Mouse (Mus musculus): ENCODE data around the gene Zfp729a. TPM values are rescaled to one million over a fixed set of nuclear protein-coding genes. Genes with fewer than 3 reads are reported as not detected.
A peak's percentile ranks its signal among the peaks of the same experiment; 100 is the strongest.
"Not testable (repeated sequence)": the region's sequence is repeated elsewhere in the genome, so short reads cannot be mapped to it uniquely, and the experiment has no call there.

Zfp729a gene
- 0.83 and 8.7 TPM in 2 replicates for polyA plus RNA-seq (2011; ENCODE audit: insufficient read depth, insufficient read length, low replicate concordance, missing spikeins)

DNA sequence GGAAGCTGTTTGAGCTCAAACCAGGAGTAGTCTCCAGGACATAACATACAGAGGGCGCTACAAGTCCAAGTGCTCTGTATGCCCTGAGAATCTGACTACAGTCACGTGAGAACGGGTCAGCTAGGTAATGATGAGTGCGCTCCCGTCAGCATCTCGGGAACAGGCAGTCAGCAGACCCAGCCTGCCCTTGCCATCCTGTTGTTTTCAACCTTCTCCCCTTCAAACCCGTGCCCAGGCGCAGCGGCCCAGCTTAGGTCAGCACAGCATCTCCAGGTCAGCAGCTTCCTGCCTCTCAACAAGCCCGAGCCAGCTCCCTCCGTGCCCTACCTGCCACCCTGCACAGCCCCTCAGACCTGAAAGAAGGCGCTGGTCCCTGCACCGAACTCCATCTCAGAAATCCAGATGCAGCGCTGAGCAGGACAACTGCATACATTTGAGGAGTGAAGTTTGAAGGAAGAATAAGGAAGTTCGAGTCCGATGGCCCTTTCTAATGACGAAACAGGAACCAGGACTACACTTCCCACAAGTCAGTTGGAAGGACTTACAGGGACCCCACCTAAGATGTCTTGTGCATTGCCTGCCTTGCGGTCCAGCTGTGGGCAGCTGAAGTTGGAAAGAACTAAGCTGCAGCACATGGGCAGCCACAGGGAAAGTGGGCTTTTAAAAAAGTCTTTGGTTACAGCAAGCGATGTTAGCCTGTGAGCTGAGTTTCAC, at the start of gene Zfp729a, which contains the start of gene Gm49345:
TSS of gene Zfp729a (minus strand) at position 498 of the 714 bp plus-strand sequence.
TSS of gene Gm49345 (minus strand) at position 476 of the 714 bp plus-strand sequence.
- Histone ChIP-seq H3K4me3 (replicated peaks; ENCODE audit: control insufficient read depth, low read depth, low read length) (peak within 1 kb of the TSS; percentile 90), H3K27ac (ENCODE audit: control insufficient read depth, insufficient read depth, low read depth, low read length, poor library complexity) (peak within 1 kb of the TSS; percentile 54), H3K4me1 (ENCODE audit: control insufficient read depth, insufficient read depth, low read length) (no peaks in the 10 kb centered on the region; the same call in 1 of the 2 replicates)
- 1% methylated on average over 19 of the region's 19 CpGs for whole genome bisulfite sequencing
- TF ChIP-seq POLR2A (IDR thresholded peaks at IDR 0.05; ENCODE audit: borderline replicate concordance, control insufficient read depth, low read depth, low read length) = peak; percentile 37; the same call in 1 of the 2 replicates
- peak; percentile 16; the same call in 1 of the 2 replicates for TF ChIP-seq CTCF (IDR thresholded peaks at IDR 0.05; ENCODE audit: control insufficient read depth, insufficient read depth, low read length)

DNA sequence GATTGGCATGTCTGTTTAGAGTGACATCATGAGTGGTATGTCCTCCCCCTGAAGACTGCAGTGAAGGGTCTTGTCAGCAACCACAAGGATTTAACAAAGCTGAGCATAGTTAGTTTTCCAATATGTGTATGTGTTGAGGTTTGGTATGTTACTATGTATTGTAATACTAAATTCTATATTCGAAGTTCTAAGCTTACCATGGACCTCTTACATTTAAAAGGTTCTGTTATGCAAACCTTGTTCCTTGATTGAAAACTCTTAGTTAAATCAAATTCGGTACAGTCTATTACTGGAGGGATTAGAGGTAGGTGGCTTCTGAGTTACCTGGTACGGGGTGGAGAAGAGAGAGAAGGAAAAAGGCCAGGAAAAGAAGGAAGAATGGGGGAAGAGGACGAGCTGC, 49.4 kb upstream of the Zfp729a start, which contains the start of gene Zfp738:
TSS of gene Zfp738 (minus strand) at position 101 of the 400 bp plus-strand sequence.
- no peak within 1 kb of the TSS for H3K4me3 ChIP-seq (replicated peaks; ENCODE audit: control insufficient read depth, low read depth, low read length)
- 73% methylated on average over 4 of the region's 4 CpGs for WGBS
- H3K4me1 ChIP-seq (ENCODE audit: control insufficient read depth, insufficient read depth, low read length) = no peaks in the 10 kb centered on the region
- TF ChIP-seq CTCF (IDR thresholded peaks at IDR 0.05; ENCODE audit: control insufficient read depth, insufficient read depth, low read length) (no peak), POLR2A (IDR thresholded peaks at IDR 0.05; ENCODE audit: borderline replicate concordance, control insufficient read depth, low read depth, low read length) (no peak)
- no peak within 1 kb of the TSS for H3K27ac ChIP-seq (ENCODE audit: control insufficient read depth, insufficient read depth, low read depth, low read length, poor library complexity)

DNA sequence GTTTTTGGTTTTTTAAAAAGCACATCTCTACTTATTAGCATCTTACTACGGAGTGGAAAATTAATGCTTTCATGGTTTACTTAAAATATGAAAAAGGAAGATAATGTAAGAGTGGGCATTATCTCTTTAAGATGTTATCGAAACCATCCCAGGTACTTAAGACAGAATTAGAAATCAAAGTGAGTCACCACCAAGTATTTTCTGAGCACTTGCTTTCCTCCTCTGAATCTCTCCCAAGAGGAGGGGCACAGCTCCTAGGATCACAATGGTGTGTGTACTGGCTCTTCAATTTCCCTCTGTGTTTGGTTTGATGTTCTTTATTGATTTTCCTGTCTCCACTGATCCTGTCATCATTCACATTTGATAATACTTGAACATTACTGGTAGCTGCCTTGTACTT, 46.2 kb upstream of the Zfp729a start:
- 48% methylated on average over 2 of the region's 2 CpGs for WGBS
- not testable (repeated sequence) for H3K4me3 ChIP-seq (replicated peaks; ENCODE audit: control insufficient read depth, low read depth, low read length); H3K27ac ChIP-seq (ENCODE audit: control insufficient read depth, insufficient read depth, low read depth, low read length, poor library complexity); H3K4me1 ChIP-seq (ENCODE audit: control insufficient read depth, insufficient read depth, low read length)

DNA sequence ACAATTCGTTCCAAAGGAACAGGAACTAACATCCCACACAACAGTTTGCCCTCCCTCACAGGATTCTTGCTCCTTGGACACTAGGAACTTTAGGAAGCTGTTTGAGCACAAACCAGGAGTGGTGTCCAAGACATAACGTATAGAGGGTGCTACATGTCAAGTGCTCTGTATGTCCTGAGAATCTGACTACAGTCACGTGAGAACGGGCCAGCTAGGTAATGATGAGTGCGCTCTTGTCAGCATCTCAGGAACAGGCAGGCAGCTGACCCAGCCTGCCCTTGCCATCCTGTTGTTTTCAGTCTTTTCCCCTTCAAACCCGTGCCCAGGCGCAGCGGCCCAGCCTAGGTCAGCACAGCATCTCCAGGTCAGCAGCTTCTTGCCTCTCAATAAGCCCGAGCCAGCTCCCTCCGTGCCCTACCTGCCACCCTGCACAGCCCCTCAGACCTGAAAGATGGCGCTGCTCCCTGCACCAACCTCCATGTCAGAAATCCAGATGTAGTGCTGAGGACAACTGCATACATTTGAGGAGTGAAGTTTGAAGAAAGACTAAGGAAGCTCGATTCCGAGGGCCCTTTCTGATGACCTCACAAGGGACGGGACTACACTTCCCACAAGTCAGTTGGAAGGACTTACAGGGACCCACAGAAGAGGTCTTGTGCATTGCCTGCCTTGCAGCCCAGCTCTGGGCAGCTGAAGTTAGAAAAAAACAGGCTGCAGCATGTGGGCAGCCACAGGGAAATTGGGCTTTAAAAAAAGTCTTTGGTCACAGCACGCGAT, 45.6 kb upstream of the Zfp729a start:
- not testable (repeated sequence) for H3K4me1 ChIP-seq (ENCODE audit: control insufficient read depth, insufficient read depth, low read length)
- Histone ChIP-seq H3K4me3 (replicated peaks; ENCODE audit: control insufficient read depth, low read depth, low read length) (peak overlapping the region; percentile 93), H3K27ac (ENCODE audit: control insufficient read depth, insufficient read depth, low read depth, low read length, poor library complexity) (peak overlapping the region; percentile 62)
- 3% methylated on average over 16 of the region's 16 CpGs for WGBS

DNA sequence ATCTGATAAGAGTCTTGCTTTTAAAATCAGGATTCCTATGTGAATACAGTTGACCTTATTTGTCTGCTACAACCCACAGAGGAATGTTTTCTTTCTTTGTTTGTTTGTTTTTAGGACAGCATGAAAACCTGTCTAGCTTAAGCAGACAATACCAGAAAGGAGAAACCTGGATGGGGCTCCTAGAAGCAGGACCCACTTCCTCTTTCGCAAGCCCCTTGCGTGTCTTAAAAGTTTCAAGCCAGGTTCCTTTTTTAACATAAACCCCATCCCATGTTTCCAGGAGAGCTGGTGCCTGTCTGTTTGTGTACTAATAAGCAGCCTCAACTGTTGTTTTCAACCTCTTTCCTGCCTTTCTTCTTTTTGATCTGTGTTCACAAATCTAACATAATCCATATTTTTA, 37.3 kb upstream of the Zfp729a start:
- H3K4me3 ChIP-seq (replicated peaks; ENCODE audit: control insufficient read depth, low read depth, low read length) = no peak overlapping the region
- no peaks in the 10 kb centered on the region for H3K4me1 ChIP-seq (ENCODE audit: control insufficient read depth, insufficient read depth, low read length)
- TF ChIP-seq POLR2A (IDR thresholded peaks at IDR 0.05; ENCODE audit: borderline replicate concordance, control insufficient read depth, low read depth, low read length) = no peak
- H3K27ac ChIP-seq (ENCODE audit: control insufficient read depth, insufficient read depth, low read depth, low read length, poor library complexity) = no peak overlapping the region
- WGBS = 57% methylated on average over 2 of the region's 2 CpGs

DNA sequence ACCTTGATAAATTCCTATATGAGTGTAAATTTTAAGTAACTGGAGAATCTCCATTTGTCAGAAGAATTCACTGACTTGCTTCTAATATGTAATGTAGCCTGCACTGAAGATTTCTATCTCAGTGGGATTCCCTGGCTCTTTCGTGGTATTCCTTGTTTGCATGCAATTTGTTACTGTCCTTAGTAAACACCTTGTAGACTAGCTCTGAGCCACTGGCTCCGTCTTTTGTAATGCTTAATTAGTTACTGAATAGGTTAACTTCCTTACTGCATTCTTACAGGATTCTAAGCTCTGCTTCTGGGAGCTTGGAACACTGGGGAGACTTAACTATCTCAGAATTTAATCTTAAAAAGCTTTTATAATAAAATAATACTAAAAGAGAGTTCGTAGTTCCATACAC, 14.9 kb upstream of the Zfp729a start:
- 54% methylated on average over 3 of the region's 3 CpGs for WGBS
- Histone ChIP-seq H3K4me3 (replicated peaks; ENCODE audit: control insufficient read depth, low read depth, low read length) (no peak overlapping the region), H3K4me1 (ENCODE audit: control insufficient read depth, insufficient read depth, low read length) (no peaks in the 10 kb centered on the region), H3K27ac (ENCODE audit: control insufficient read depth, insufficient read depth, low read depth, low read length, poor library complexity) (no peak overlapping the region)
- TF ChIP-seq CTCF (IDR thresholded peaks at IDR 0.05; ENCODE audit: control insufficient read depth, insufficient read depth, low read length) (no peak), POLR2A (IDR thresholded peaks at IDR 0.05; ENCODE audit: borderline replicate concordance, control insufficient read depth, low read depth, low read length) (no peak)

DNA sequence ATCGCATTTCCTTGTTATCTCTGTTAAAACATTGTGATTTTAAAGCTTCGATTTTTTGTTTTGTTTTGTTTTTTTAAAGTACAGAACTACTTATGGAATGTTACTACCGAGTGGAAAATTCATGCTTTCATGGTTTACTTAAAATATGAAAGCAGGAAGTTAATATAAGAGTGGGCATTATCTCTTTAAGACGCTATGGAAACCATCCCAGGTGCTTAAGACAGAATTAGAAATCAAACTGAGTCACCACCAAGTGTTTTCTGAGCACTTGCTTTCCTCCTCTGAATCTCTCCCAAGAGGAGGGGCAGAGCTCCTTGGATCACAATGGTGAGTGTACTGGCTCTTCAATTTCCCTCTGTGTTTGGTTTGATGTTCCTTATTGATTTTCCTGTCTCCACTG, 27.5 kb downstream of the Zfp729a start:
- H3K27ac ChIP-seq (ENCODE audit: control insufficient read depth, insufficient read depth, low read depth, low read length, poor library complexity) = no peak overlapping the region
- no peak for TF ChIP-seq POLR2A (IDR thresholded peaks at IDR 0.05; ENCODE audit: borderline replicate concordance, control insufficient read depth, low read depth, low read length)
- peaks cover 1% of the 10 kb centered on the region for H3K4me1 ChIP-seq (ENCODE audit: control insufficient read depth, insufficient read depth, low read length)
- WGBS = 62% methylated on average over 4 of the region's 4 CpGs
- H3K4me3 ChIP-seq (replicated peaks; ENCODE audit: control insufficient read depth, low read depth, low read length) = no peak overlapping the region

DNA sequence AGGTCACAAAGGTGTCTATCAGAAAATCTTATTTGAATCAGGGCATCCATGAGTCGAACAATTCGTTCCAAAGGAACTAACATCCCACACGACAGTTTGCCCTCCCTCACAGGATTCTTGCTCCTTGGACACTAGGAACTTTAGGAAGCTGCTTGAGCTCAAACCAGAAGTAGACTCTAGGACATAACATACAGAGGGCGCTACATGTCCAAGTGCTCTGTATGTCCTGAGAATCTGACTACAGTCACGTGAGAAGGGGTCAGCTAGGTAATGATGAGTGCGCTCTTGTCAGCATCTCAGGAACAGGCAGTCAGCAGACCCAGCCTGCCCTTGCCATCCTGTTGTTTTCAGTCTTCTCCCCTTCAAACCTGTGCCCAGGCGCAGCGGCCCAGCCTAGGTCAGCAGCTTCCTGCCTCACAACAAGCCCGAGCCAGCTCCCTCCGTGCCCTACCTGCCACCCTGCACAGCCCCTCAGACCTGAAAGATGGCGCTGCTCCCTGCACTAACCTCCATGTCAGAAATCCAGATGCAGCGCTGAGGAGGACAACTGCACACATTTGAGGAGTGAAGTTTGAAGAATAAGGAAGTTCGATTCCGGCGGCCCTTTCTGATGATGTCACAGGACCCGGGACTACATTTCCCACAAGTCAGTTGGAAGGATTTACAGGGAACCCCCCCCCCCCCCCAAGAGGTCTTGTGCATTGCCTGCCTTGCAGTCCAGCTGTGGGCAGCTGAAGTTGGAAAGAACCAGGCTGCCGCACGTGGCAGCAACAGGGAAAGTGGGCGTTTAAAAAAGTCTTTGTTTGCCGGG, 28.3 kb downstream of the Zfp729a start, which contains the start of gene Zfp729b:
TSS of gene Zfp729b (minus strand) at position 642 of the 811 bp plus-strand sequence.
- peaks cover 1% of the 10 kb centered on the region for H3K4me1 ChIP-seq (ENCODE audit: control insufficient read depth, insufficient read depth, low read length)
- TF ChIP-seq CTCF (IDR thresholded peaks at IDR 0.05; ENCODE audit: control insufficient read depth, insufficient read depth, low read length) = no peak
- TF ChIP-seq POLR2A (IDR thresholded peaks at IDR 0.05; ENCODE audit: borderline replicate concordance, control insufficient read depth, low read depth, low read length) = no peak
- peak within 1 kb of the TSS; percentile 73 for H3K27ac ChIP-seq (ENCODE audit: control insufficient read depth, insufficient read depth, low read depth, low read length, poor library complexity)
- 2% methylated on average over 20 of the region's 20 CpGs for WGBS
- peak within 1 kb of the TSS; percentile 91 for H3K4me3 ChIP-seq (replicated peaks; ENCODE audit: control insufficient read depth, low read depth, low read length)
